Mouse (Mus musculus) R1 (cell line): Measurements from ENCODE around the gene Tenm3.

ENCODE experiments used
- DNase-seq: peaks from one replicate; pipeline ENCODE4 v3.0.0-alpha.2; 2018; ENCODE audit warnings: low read depth, low spot score

Tenm3 gene

GRCm38 (mm10) chr8:48279360-48279759 is 564.4 kb downstream of the Tenm3 start:
- DNase-seq: no peak

GRCm38 (mm10) chr8:48277986-48278635 is 565.6 kb downstream of the Tenm3 start:
- DNase-seq: no peak

GRCm38 (mm10) chr8:48275066-48275465 is 568.7 kb downstream of the Tenm3 start:
- DNase-seq: peak; percentile 68

- peak; percentile 63 for DNase-seq
Observed at GRCm38 (mm10) chr8:48274566-48274965, 569.2 kb downstream of the Tenm3 start.

- no peak for DNase-seq
Observed at GRCm38 (mm10) chr8:48268638-48269037, 575.1 kb downstream of the Tenm3 start.

- DNase-seq: no peak
Observed at GRCm38 (mm10) chr8:48260265-48260664, 583.5 kb downstream of the Tenm3 start.

- DNase-seq: no peak
Observed at GRCm38 (mm10) chr8:48259832-48260231, 583.9 kb downstream of the Tenm3 start.

GRCm38 (mm10) chr8:48243876-48244275 is 599.9 kb downstream of the Tenm3 start:
- DNase-seq: no peak

- DNase-seq: no peak
Observed at GRCm38 (mm10) chr8:48240917-48241531, 602.7 kb downstream of the Tenm3 start.

- DNase-seq: no peak
Observed at GRCm38 (mm10) chr8:48236968-48237367, 606.8 kb downstream of the Tenm3 start.

GRCm38 (mm10) chr8:48232927-48233326 is 610.8 kb downstream of the Tenm3 start:
- DNase-seq: no peak

GRCm38 (mm10) chr8:48231882-48232281 is 611.9 kb downstream of the Tenm3 start:
- DNase-seq: no peak

GRCm38 (mm10) chr8:48231389-48231788 is 612.4 kb downstream of the Tenm3 start:
- DNase-seq: no peak

- peak; percentile 59 for DNase-seq
Observed at GRCm38 (mm10) chr8:48228676-48229075, 615.1 kb downstream of the Tenm3 start.

GRCm38 (mm10) chr8:48224753-48225152 is 619.0 kb downstream of the Tenm3 start:
- peak; percentile 34 for DNase-seq

- DNase-seq: peak; percentile 88
Observed at GRCm38 (mm10) chr8:48222429-48222769, 621.4 kb downstream of the Tenm3 start.

- no peak for DNase-seq
Observed at GRCm38 (mm10) chr8:48221724-48222428, 621.9 kb downstream of the Tenm3 start.

GRCm38 (mm10) chr8:48221304-48221703 is 622.4 kb downstream of the Tenm3 start:
- no peak for DNase-seq

GRCm38 (mm10) chr8:48220529-48221181 is 623.1 kb downstream of the Tenm3 start:
- peak; percentile 80 for DNase-seq

GRCm38 (mm10) chr8:48215071-48215501 is 628.7 kb downstream of the Tenm3 start:
- no peak for DNase-seq

GRCm38 (mm10) chr8:48214386-48214785 is 629.4 kb downstream of the Tenm3 start:
- DNase-seq: peak; percentile 67

GRCm38 (mm10) chr8:48211931-48212330 is 631.8 kb downstream of the Tenm3 start:
- no peak for DNase-seq
